Mouse (Mus musculus): ENCODE measurements around the gene Slc19a3. TPM values are rescaled to one million over a fixed set of nuclear protein-coding genes. Genes with fewer than 3 reads are reported as not detected.
"Not testable (repeated sequence)": the region's sequence is repeated elsewhere in the genome, so short reads cannot be mapped to it uniquely, and the experiment has no call there.

The Slc19a3 gene
- polyA plus RNA-seq, 1 experiment from 2014 or later: 1.5 TPM

DNA sequence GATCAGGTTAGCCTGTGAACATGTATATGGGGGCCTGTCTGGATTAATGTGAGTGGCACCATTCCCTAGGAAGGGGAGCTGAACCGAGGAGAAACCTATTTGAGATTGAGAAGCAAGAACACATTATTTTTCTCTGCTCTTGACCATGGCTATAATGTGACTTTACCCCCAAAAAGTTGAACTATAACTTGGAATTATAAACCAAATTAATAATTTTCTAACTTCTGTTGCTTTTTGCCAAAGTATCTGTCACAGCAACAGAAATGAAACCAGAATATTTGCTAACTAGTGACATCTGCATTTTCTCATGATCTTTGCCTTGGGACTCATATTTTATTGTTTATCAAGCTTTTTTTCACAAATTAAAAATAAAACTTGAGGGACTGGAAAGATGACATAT is 21.7 kb downstream of the Slc19a3 start:
- H3K4me2 ChIP-seq (ENCODE audit: low read length): no peak overlapping the region
- H3K9ac ChIP-seq (ENCODE audit: low read depth, low read length): no peak overlapping the region
- no peak for ATAC-seq
- 84% methylated on average over 1 of the region's 1 CpGs for WGBS
- no peak overlapping the region for H3K4me3 ChIP-seq (ENCODE audit: low read depth, low read length)
- H3K27ac ChIP-seq (ENCODE audit: low read length): no peak overlapping the region
- no peaks in the 10 kb centered on the region for H3K36me3 ChIP-seq (ENCODE audit: control insufficient read depth, insufficient read depth, low read length)
- H3K4me1 ChIP-seq (ENCODE audit: control insufficient read depth, insufficient read depth, low read length): no peaks in the 10 kb centered on the region
- no peaks in the 10 kb centered on the region for H3K9me3 ChIP-seq (replicated peaks; ENCODE audit: control insufficient read depth, low read length, poor library complexity, severe bottlenecking)
- H3K27me3 ChIP-seq (ENCODE audit: control insufficient read depth, insufficient read depth, low read depth, low read length): no peaks in the 10 kb centered on the region

DNA sequence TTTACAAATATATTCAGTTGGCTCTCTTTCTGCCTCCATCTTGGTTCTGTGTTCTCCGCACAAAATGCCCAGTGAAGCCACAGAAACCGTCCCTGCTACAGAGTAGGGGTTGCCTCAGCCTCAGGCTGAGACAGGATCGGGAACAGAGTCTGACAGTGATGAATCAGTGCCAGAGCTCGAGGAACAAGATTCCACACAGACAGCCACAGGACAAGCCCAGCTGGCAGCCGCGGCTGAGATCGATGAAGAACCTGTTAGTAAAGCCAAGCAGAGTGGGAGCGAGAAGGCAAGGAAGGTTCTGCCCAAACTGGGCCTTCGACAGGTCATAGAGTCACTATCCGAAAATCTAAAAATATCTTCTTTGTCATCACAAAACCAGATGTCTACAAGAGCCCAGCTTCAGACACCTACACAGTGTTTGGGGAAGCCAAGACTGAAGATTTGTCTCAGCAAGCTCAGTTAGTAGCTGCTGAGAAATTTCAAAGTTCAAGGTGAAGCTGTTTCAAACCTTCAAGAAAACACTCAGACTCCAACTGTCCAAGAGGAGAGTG is 22.8 kb downstream of the Slc19a3 start:
- Histone ChIP-seq H3K9me3 (replicated peaks; ENCODE audit: control insufficient read depth, low read length, poor library complexity, severe bottlenecking) (no peaks in the 10 kb centered on the region), H3K27me3 (ENCODE audit: control insufficient read depth, insufficient read depth, low read depth, low read length) (no peaks in the 10 kb centered on the region)

GRCm38 (mm10) chr1:83014477-83014876 is 23.8 kb downstream of the Slc19a3 start:
- Histone ChIP-seq H3K27me3 (ENCODE audit: control insufficient read depth, insufficient read depth, low read depth, low read length) (no peaks in the 10 kb centered on the region), H3K4me3 (ENCODE audit: low read depth, low read length) (no peak overlapping the region), H3K27ac (ENCODE audit: low read length) (no peak overlapping the region), H3K36me3 (ENCODE audit: control insufficient read depth, insufficient read depth, low read length) (no peaks in the 10 kb centered on the region), H3K9me3 (replicated peaks; ENCODE audit: control insufficient read depth, low read length, poor library complexity, severe bottlenecking) (no peaks in the 10 kb centered on the region), H3K4me1 (ENCODE audit: control insufficient read depth, insufficient read depth, low read length) (no peaks in the 10 kb centered on the region), H3K9ac (ENCODE audit: low read depth, low read length) (no peak overlapping the region), H3K4me2 (ENCODE audit: low read length) (no peak overlapping the region)
- 91% methylated on average over 3 of the region's 3 CpGs for WGBS
- ATAC-seq: no peak

More for the DNA sequence above, 22.8 kb downstream of the Slc19a3 start:
- Histone ChIP-seq H3K4me2 (ENCODE audit: low read length) (no peak overlapping the region), H3K27ac (ENCODE audit: low read length) (no peak overlapping the region), H3K9ac (ENCODE audit: low read depth, low read length) (no peak overlapping the region), H3K4me3 (ENCODE audit: low read depth, low read length) (no peak overlapping the region), H3K36me3 (ENCODE audit: control insufficient read depth, insufficient read depth, low read length) (no peaks in the 10 kb centered on the region), H3K4me1 (ENCODE audit: control insufficient read depth, insufficient read depth, low read length) (no peaks in the 10 kb centered on the region)
- 89% methylated on average over 10 of the region's 10 CpGs for WGBS
- ATAC-seq: no peak

DNA sequence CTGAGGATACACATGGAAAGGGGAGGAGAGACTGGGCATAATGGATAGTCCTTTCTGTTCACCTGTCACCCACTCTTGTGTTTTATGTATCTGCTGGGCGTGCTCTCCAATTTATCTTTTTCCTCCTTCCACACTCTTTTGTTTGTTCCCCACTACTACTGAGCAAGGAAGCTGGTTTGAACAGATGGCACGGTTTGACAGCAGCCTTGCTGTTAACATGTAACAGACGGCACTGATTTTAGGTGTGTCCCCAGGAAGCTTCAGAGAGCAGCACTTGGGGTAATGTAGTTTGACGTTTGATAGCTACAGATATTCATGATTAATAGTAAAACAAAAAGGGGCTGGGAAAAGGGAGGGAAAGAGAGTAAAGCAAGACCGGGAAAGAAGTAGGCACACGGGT is 30.8 kb downstream of the Slc19a3 start:
- H3K36me3 ChIP-seq (ENCODE audit: control insufficient read depth, insufficient read depth, low read length): no peaks in the 10 kb centered on the region
- H3K27ac ChIP-seq (ENCODE audit: low read length): no peak overlapping the region
- ATAC-seq: no peak
- H3K4me1 ChIP-seq (ENCODE audit: control insufficient read depth, insufficient read depth, low read length): no peaks in the 10 kb centered on the region
- H3K9me3 ChIP-seq (replicated peaks; ENCODE audit: control insufficient read depth, low read length, poor library complexity, severe bottlenecking): no peaks in the 10 kb centered on the region
- no peaks in the 10 kb centered on the region for H3K27me3 ChIP-seq (ENCODE audit: control insufficient read depth, insufficient read depth, low read depth, low read length)
- H3K4me3 ChIP-seq (ENCODE audit: low read depth, low read length): no peak overlapping the region
- WGBS: 90% methylated on average over 6 of the region's 6 CpGs
- no peak overlapping the region for H3K4me2 ChIP-seq (ENCODE audit: low read length)
- no peak overlapping the region for H3K9ac ChIP-seq (ENCODE audit: low read depth, low read length)

DNA sequence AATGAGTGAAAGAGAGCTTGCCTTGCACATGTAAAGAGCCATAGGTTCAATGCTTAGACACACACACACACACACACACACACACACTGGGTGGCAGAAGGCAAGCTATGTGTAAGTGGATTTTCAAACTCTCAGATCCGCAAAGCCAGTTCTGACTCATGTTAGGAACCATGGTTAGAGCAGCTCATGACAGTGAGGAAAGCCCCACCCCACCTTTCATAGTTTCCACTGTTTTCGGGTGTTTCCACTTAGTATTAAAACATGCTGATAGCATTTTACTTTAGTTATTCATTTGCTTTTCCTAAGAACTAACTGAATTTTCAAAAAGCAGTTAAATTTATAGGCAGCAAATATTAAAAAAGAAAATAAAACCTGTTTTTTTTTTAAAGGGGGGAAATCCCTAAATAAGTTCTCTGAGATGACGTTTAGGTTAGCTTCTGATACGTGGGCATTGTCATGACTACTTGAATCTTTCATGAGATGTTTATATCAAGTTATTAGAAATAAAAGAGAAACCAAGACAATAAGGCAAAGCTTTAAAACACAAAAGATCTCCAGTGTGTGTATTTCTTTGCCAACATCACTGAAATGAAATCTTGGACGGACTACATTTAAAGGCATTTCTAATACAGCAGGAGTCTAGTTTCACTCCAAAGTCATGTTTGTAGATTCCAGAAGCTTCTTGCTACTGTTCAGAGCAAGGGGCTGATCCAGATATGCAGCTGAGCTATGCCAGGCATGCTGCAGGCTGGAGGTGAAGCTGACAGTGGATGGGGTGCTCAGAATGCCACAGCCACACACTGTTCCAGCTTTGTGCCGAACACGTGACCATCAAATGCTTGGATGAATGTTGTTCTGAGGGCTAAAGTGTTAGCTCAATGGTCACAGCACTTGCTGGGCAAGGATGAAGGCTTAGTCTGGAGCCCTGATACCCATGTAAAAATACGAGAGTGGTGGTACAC is 31.7 kb downstream of the Slc19a3 start:
- H3K27ac ChIP-seq (ENCODE audit: low read length): no peak overlapping the region
- H3K4me3 ChIP-seq (ENCODE audit: low read depth, low read length): no peak overlapping the region
- no peak for ATAC-seq
- H3K9me3 ChIP-seq (replicated peaks; ENCODE audit: control insufficient read depth, low read length, poor library complexity, severe bottlenecking): no peaks in the 10 kb centered on the region
- H3K36me3 ChIP-seq (ENCODE audit: control insufficient read depth, insufficient read depth, low read length): no peaks in the 10 kb centered on the region
- WGBS: 88% methylated on average over 8 of the region's 8 CpGs
- no peaks in the 10 kb centered on the region for H3K27me3 ChIP-seq (ENCODE audit: control insufficient read depth, insufficient read depth, low read depth, low read length)
- no peaks in the 10 kb centered on the region for H3K4me1 ChIP-seq (ENCODE audit: control insufficient read depth, insufficient read depth, low read length)
- H3K9ac ChIP-seq (ENCODE audit: low read depth, low read length): no peak overlapping the region
- no peak overlapping the region for H3K4me2 ChIP-seq (ENCODE audit: low read length)

- 95% methylated on average over 8 of the region's 9 CpGs for WGBS
- not testable (repeated sequence) for H3K27ac ChIP-seq (ENCODE audit: low read length); H3K4me3 ChIP-seq (ENCODE audit: low read depth, low read length); H3K4me2 ChIP-seq (ENCODE audit: low read length); H3K4me1 ChIP-seq (ENCODE audit: control insufficient read depth, insufficient read depth, low read length); ATAC-seq; H3K36me3 ChIP-seq (ENCODE audit: control insufficient read depth, insufficient read depth, low read length); H3K27me3 ChIP-seq (ENCODE audit: control insufficient read depth, insufficient read depth, low read depth, low read length); H3K9ac ChIP-seq (ENCODE audit: low read depth, low read length); H3K9me3 ChIP-seq (replicated peaks; ENCODE audit: control insufficient read depth, low read length, poor library complexity, severe bottlenecking)
Measured at GRCm38 (mm10) chr1:83000306-83000705, 37.9 kb downstream of the Slc19a3 start, which contains the start of gene Gm47959. TSS of gene Gm47959 (plus strand) at chr1:83000548.

DNA sequence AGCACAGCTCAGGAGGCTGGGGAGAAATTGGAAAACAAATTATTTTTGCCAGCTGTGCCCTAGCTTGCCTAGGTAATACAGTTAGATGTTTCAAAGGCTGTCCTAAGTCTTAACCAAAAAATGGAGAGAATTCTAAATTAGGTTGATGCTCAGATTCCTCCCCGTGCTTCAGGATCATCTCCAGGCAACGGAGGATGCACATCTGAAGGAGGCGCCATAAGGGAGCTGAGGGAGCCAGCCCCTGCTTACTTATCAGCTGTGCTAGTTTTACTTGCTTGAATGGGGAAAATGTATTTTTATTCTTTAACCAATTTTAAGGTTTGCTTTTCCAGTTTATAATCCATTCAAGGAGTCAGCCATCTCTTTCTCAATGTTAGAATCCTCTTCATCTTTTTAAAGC is 44.3 kb downstream of the Slc19a3 start:
- WGBS: 79% methylated on average over 3 of the region's 3 CpGs
- Histone ChIP-seq H3K4me3 (ENCODE audit: low read depth, low read length) (no peak overlapping the region), H3K4me1 (ENCODE audit: control insufficient read depth, insufficient read depth, low read length) (no peaks in the 10 kb centered on the region), H3K9ac (ENCODE audit: low read depth, low read length) (no peak overlapping the region), H3K4me2 (ENCODE audit: low read length) (no peak overlapping the region), H3K27ac (ENCODE audit: low read length) (no peak overlapping the region), H3K27me3 (ENCODE audit: control insufficient read depth, insufficient read depth, low read depth, low read length) (no peaks in the 10 kb centered on the region), H3K9me3 (replicated peaks; ENCODE audit: control insufficient read depth, low read length, poor library complexity, severe bottlenecking) (no peaks in the 10 kb centered on the region), H3K36me3 (ENCODE audit: control insufficient read depth, insufficient read depth, low read length) (no peaks in the 10 kb centered on the region)
- no peak for ATAC-seq

DNA sequence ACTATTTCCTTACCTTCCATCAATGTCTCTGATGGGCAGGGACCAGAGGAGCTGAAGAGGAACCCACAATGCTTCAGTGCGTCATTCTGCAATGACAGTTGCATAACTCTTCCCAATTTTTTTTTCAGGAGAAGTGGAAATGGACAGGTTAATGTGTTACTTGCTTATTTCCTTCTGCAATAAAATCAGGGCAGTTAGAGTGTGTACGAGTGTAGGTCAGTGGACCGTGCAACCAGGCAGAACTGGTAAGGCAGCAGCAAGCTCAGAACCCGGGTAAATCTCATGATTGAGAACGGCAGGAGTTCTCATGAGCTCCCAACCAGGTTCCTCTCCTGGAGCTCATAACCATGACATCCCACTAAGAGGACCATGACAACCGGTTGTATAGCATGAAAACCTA is 46.2 kb downstream of the Slc19a3 start:
- H3K4me3 ChIP-seq (ENCODE audit: low read depth, low read length): no peak overlapping the region
- no peak overlapping the region for H3K9ac ChIP-seq (ENCODE audit: low read depth, low read length)
- H3K36me3 ChIP-seq (ENCODE audit: control insufficient read depth, insufficient read depth, low read length): no peaks in the 10 kb centered on the region
- no peak overlapping the region for H3K4me2 ChIP-seq (ENCODE audit: low read length)
- H3K9me3 ChIP-seq (replicated peaks; ENCODE audit: control insufficient read depth, low read length, poor library complexity, severe bottlenecking): no peaks in the 10 kb centered on the region
- ATAC-seq: no peak
- no peaks in the 10 kb centered on the region for H3K4me1 ChIP-seq (ENCODE audit: control insufficient read depth, insufficient read depth, low read length)
- H3K27ac ChIP-seq (ENCODE audit: low read length): no peak overlapping the region
- 89% methylated on average over 6 of the region's 6 CpGs for WGBS
- no peaks in the 10 kb centered on the region for H3K27me3 ChIP-seq (ENCODE audit: control insufficient read depth, insufficient read depth, low read depth, low read length)

- H3K9me3 ChIP-seq (replicated peaks; ENCODE audit: control insufficient read depth, low read length, poor library complexity, severe bottlenecking): no peaks in the 10 kb centered on the region
- H3K4me3 ChIP-seq (ENCODE audit: low read depth, low read length): no peak overlapping the region
- no peak for ATAC-seq
- no peak overlapping the region for H3K27ac ChIP-seq (ENCODE audit: low read length)
- H3K27me3 ChIP-seq (ENCODE audit: control insufficient read depth, insufficient read depth, low read depth, low read length): no peaks in the 10 kb centered on the region
- 84% methylated on average over 3 of the region's 3 CpGs for WGBS
- H3K4me1 ChIP-seq (ENCODE audit: control insufficient read depth, insufficient read depth, low read length): no peaks in the 10 kb centered on the region
- no peak overlapping the region for H3K9ac ChIP-seq (ENCODE audit: low read depth, low read length)
- H3K4me2 ChIP-seq (ENCODE audit: low read length): no peak overlapping the region
- no peaks in the 10 kb centered on the region for H3K36me3 ChIP-seq (ENCODE audit: control insufficient read depth, insufficient read depth, low read length)
Measured at GRCm38 (mm10) chr1:82991596-82991995, 46.7 kb downstream of the Slc19a3 start.
